Mouse (Mus musculus) spleen, postnatal 4 days (tissue): ENCODE measurements around the gene Foxd2.

Experiments
- DNase-seq, 2 experiments: peaks; one replicate each; pipeline ENCODE4 v3.0.0; 2022; ENCODE audit warnings: low spot score in 2 of 2

The Foxd2 gene

GRCm38 (mm10) chr4:114912705-114913593, 4.3 kb upstream of the Foxd2 start:
- DNase-seq, result no peak

- DNase-seq, result no peak
Measured at GRCm38 (mm10) chr4:114909602-114910484, 1.2 kb upstream of the Foxd2 start.

- DNase-seq, result peak; percentile 19 to 71
Measured at GRCm38 (mm10) chr4:114907951-114908828, 483 bp downstream of the Foxd2 start.

- DNase-seq, result peak in 1 of 2 experiments; percentile 65
Measured at GRCm38 (mm10) chr4:114907056-114907917, 1.4 kb downstream of the Foxd2 start.

- DNase-seq, result no peak
Measured at GRCm38 (mm10) chr4:114905969-114906680, 2.5 kb downstream of the Foxd2 start.

- no peak for DNase-seq
Measured at GRCm38 (mm10) chr4:114905501-114905900, 3.2 kb downstream of the Foxd2 start.

GRCm38 (mm10) chr4:114903422-114903782, 5.3 kb downstream of the Foxd2 start:
- DNase-seq, result no peak

GRCm38 (mm10) chr4:114902641-114903421, 5.8 kb downstream of the Foxd2 start:
- DNase-seq, result no peak

GRCm38 (mm10) chr4:114901643-114902351, 6.9 kb downstream of the Foxd2 start:
- no peak for DNase-seq

- no peak for DNase-seq
Measured at GRCm38 (mm10) chr4:114900866-114901642, 7.6 kb downstream of the Foxd2 start.

- DNase-seq, result no peak
Measured at GRCm38 (mm10) chr4:114899885-114900284, 8.8 kb downstream of the Foxd2 start.

GRCm38 (mm10) chr4:114897853-114898252, 10.8 kb downstream of the Foxd2 start:
- no peak for DNase-seq

GRCm38 (mm10) chr4:114882232-114882631, 26.4 kb downstream of the Foxd2 start:
- no peak for DNase-seq

GRCm38 (mm10) chr4:114876441-114876972, 32.2 kb downstream of the Foxd2 start:
- DNase-seq, result no peak

- DNase-seq, result no peak
Measured at GRCm38 (mm10) chr4:114869765-114870490, 38.7 kb downstream of the Foxd2 start.

GRCm38 (mm10) chr4:114863166-114863565, 45.5 kb downstream of the Foxd2 start:
- DNase-seq, result no peak

- DNase-seq, result no peak
Measured at GRCm38 (mm10) chr4:114858426-114858825, 50.2 kb downstream of the Foxd2 start.
